Mouse (Mus musculus): ENCODE results near the gene Slc47a2. TPM values are rescaled to one million over a fixed set of nuclear protein-coding genes. Genes with fewer than 3 reads are reported as not detected.

Gene Slc47a2
- polyA plus RNA-seq, 1 experiment: 87.1 TPM

DNA sequence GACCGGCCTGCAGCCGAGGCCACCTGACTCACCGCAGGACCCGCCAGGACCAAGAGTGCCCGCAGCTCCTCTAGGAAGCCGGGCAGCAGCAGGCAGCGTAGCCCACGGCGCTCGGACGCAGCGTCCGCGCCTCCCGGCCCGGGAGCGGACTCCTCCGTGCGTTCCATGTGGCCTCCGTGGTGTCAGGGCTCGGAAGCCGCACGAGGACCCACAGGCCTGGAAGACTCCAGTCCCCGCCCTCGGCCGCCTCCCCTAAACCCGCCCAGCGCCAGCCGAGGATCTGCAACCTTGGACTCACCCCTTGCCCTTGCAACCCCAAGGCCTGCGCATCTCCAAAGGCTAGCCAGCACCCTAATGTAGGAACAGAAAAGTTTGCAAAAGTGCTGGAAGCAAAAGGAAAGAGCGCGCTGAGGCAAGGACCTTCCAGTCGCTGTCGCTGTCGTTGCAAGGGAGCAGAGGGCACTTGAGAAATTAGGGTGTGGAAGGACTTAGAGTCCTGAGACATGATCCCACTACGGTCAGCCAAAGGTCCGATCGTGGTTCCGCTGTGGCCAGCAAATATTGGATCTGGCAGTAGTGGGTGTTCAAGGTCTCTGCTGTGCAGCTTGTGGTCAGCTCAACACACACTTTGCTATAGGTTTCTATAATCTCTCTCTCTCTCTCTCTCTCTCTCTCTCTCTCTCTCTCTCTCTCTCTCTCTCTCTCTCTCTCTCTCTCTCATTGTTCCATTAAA lies 35.4 kb upstream of the Slc47a2 start, which contains the start of gene Slc47a1:
Gene Slc47a1, minus strand, starts transcription at position 465 of the 733 bp plus-strand sequence.
- H3K4me3 ChIP-seq (ENCODE audit: control insufficient read depth, low read depth, low read length): peak within 1 kb of the TSS; percentile 21; the same call in 1 of the 2 replicates
- peaks cover 7% of the 10 kb centered on the region for H3K4me1 ChIP-seq (ENCODE audit: control insufficient read depth, insufficient read depth, low read length)
- no peaks in the 10 kb centered on the region for H3K36me3 ChIP-seq (ENCODE audit: control insufficient read depth, insufficient read depth, low read length)
- no peak within 1 kb of the TSS for H3K27ac ChIP-seq (ENCODE audit: control insufficient read depth, insufficient read depth, low read depth, low read length)
- TF ChIP-seq POLR2A (IDR thresholded peaks at IDR 0.05; ENCODE audit: control insufficient read depth, low read depth, low read length) (no peak), CTCF (IDR thresholded peaks at IDR 0.05; ENCODE audit: control insufficient read depth, insufficient read depth, insufficient replicate concordance, low read depth, low read length) (no peak)
- no peaks in the 10 kb centered on the region for H3K27me3 ChIP-seq (ENCODE audit: control insufficient read depth, insufficient read depth, low read length)

DNA sequence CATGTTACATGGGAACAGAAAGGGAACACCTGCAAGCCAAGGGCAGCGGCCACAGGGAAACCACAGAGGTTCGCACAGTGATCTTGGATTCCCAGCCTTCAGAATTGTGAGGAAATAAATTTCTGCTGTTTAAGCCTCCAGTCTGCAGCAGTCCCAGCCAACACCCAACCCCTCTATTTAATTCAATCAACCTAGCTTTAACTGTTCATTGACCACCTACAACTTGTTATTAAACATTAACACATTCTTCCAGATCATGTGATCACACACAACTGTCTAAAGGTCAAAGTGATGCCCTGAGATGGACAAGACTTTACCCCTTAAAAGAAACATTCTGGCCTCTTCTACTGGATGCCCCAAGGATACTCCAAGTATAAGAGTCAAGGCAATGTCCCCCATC lies 26.0 kb upstream of the Slc47a2 start:
- Histone ChIP-seq H3K36me3 (ENCODE audit: control insufficient read depth, insufficient read depth, low read length) (no peaks in the 10 kb centered on the region), H3K4me3 (ENCODE audit: control insufficient read depth, low read depth, low read length) (no peak overlapping the region), H3K4me1 (ENCODE audit: control insufficient read depth, insufficient read depth, low read length) (no peaks in the 10 kb centered on the region), H3K27ac (ENCODE audit: control insufficient read depth, insufficient read depth, low read depth, low read length) (no peak overlapping the region), H3K27me3 (ENCODE audit: control insufficient read depth, insufficient read depth, low read length) (no peaks in the 10 kb centered on the region)
- TF ChIP-seq CTCF (IDR thresholded peaks at IDR 0.05; ENCODE audit: control insufficient read depth, insufficient read depth, insufficient replicate concordance, low read depth, low read length) (no peak), POLR2A (IDR thresholded peaks at IDR 0.05; ENCODE audit: control insufficient read depth, low read depth, low read length) (no peak)

DNA sequence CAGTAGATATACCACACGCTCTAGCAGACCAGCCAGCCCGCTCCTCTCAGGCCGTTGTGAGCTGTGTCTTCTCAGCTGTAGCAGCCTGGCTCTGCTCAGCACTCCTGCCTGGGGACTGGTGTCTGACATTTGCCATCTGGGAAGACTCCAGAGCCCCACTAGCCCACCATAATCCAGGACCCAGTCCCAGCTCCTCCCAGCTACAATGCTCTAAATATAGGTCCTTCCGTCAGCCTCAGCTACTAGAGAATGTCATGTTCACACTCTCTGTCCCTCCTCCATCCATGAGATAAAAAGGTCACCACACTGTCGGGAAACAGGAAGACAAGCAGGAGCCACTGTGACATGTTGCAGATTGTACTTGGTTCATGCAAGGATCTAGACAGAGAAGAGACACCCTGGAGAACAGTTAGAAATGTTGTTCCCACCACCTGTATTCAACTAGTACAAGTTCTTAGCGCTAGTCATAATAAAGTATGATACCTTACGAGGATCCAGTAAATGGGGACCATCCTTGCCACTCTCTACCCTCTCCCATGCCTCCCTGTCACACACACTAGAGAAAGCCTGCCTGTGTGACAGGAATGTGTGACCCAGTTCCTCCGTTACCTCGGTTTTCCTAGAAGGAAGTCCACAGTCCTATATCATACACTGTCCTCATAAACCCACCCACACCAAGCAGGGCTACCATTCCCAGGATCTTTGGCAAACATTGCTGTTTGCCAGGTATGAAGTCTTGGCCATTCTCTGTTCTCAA lies 24.0 kb upstream of the Slc47a2 start:
- Histone ChIP-seq H3K4me1 (ENCODE audit: control insufficient read depth, insufficient read depth, low read length) (peaks cover 3% of the 10 kb centered on the region), H3K36me3 (ENCODE audit: control insufficient read depth, insufficient read depth, low read length) (no peaks in the 10 kb centered on the region), H3K27me3 (ENCODE audit: control insufficient read depth, insufficient read depth, low read length) (no peaks in the 10 kb centered on the region), H3K27ac (ENCODE audit: control insufficient read depth, insufficient read depth, low read depth, low read length) (no peak overlapping the region), H3K4me3 (ENCODE audit: control insufficient read depth, low read depth, low read length) (no peak overlapping the region)
- TF ChIP-seq CTCF (IDR thresholded peaks at IDR 0.05; ENCODE audit: control insufficient read depth, insufficient read depth, insufficient replicate concordance, low read depth, low read length) (no peak), POLR2A (IDR thresholded peaks at IDR 0.05; ENCODE audit: control insufficient read depth, low read depth, low read length) (no peak)

GRCm38 (mm10) chr11:61365938-61366337 lies 23.3 kb upstream of the Slc47a2 start:
- Histone ChIP-seq H3K4me1 (ENCODE audit: control insufficient read depth, insufficient read depth, low read length) (peaks cover 5% of the 10 kb centered on the region), H3K36me3 (ENCODE audit: control insufficient read depth, insufficient read depth, low read length) (no peaks in the 10 kb centered on the region), H3K27ac (ENCODE audit: control insufficient read depth, insufficient read depth, low read depth, low read length) (no peak overlapping the region), H3K4me3 (ENCODE audit: control insufficient read depth, low read depth, low read length) (no peak overlapping the region), H3K27me3 (ENCODE audit: control insufficient read depth, insufficient read depth, low read length) (no peaks in the 10 kb centered on the region)
- TF ChIP-seq POLR2A (IDR thresholded peaks at IDR 0.05; ENCODE audit: control insufficient read depth, low read depth, low read length) (no peak), CTCF (IDR thresholded peaks at IDR 0.05; ENCODE audit: control insufficient read depth, insufficient read depth, insufficient replicate concordance, low read depth, low read length) (no peak)

GRCm38 (mm10) chr11:61364096-61364495 lies 21.4 kb upstream of the Slc47a2 start:
- Histone ChIP-seq H3K4me3 (ENCODE audit: control insufficient read depth, low read depth, low read length) (no peak overlapping the region), H3K27ac (ENCODE audit: control insufficient read depth, insufficient read depth, low read depth, low read length) (no peak overlapping the region), H3K27me3 (ENCODE audit: control insufficient read depth, insufficient read depth, low read length) (no peaks in the 10 kb centered on the region), H3K36me3 (ENCODE audit: control insufficient read depth, insufficient read depth, low read length) (no peaks in the 10 kb centered on the region), H3K4me1 (ENCODE audit: control insufficient read depth, insufficient read depth, low read length) (peaks cover 5% of the 10 kb centered on the region)
- TF ChIP-seq POLR2A (IDR thresholded peaks at IDR 0.05; ENCODE audit: control insufficient read depth, low read depth, low read length) (no peak), CTCF (IDR thresholded peaks at IDR 0.05; ENCODE audit: control insufficient read depth, insufficient read depth, insufficient replicate concordance, low read depth, low read length) (no peak)

DNA sequence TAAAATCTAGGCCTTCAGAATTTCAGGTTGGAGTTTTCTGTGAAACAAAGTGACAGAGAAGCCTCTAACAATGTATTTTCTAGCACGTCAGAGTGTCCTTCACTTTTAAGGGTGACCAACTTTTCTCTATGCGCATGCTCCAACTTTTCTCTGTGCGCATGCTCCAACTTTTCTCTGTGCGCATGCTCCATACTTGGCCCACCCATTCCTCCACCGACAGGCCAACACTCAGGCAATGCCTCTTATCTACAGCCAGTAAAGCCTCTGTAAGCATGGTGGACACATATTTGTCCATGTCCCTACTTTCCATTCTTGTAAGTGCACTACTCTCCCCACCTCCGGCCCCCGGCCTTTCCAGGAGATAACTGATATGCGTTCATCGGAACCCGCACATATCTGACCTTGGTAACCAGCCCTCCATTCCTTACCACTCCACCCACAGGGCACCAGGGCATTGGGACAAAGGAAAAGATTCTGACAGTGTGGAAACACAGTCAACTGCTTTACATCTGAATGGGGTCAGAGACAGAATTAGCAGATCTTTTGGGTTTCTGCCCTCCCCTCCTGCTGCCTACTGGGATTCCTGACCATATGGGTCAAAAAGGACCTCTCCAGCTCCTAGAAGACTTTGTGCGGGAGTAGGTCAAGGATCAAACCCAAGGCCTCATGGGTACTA lies 19.0 kb upstream of the Slc47a2 start:
- TF ChIP-seq CTCF (IDR thresholded peaks at IDR 0.05; ENCODE audit: control insufficient read depth, insufficient read depth, insufficient replicate concordance, low read depth, low read length) (no peak), POLR2A (IDR thresholded peaks at IDR 0.05; ENCODE audit: control insufficient read depth, low read depth, low read length) (peak; percentile 74; the same call in 1 of the 2 replicates)
- Histone ChIP-seq H3K36me3 (ENCODE audit: control insufficient read depth, insufficient read depth, low read length) (no peaks in the 10 kb centered on the region), H3K27ac (ENCODE audit: control insufficient read depth, insufficient read depth, low read depth, low read length) (peak overlapping the region; percentile 84), H3K27me3 (ENCODE audit: control insufficient read depth, insufficient read depth, low read length) (no peaks in the 10 kb centered on the region), H3K4me3 (ENCODE audit: control insufficient read depth, low read depth, low read length) (peak overlapping the region; percentile 81), H3K4me1 (ENCODE audit: control insufficient read depth, insufficient read depth, low read length) (peaks cover 5% of the 10 kb centered on the region)

- Histone ChIP-seq H3K27me3 (ENCODE audit: control insufficient read depth, insufficient read depth, low read length) (no peaks in the 10 kb centered on the region), H3K36me3 (ENCODE audit: control insufficient read depth, insufficient read depth, low read length) (no peaks in the 10 kb centered on the region), H3K4me3 (ENCODE audit: control insufficient read depth, low read depth, low read length) (no peak overlapping the region), H3K4me1 (ENCODE audit: control insufficient read depth, insufficient read depth, low read length) (peaks cover 1% of the 10 kb centered on the region; the same call in 1 of the 2 replicates), H3K27ac (ENCODE audit: control insufficient read depth, insufficient read depth, low read depth, low read length) (no peak overlapping the region)
- TF ChIP-seq CTCF (IDR thresholded peaks at IDR 0.05; ENCODE audit: control insufficient read depth, insufficient read depth, insufficient replicate concordance, low read depth, low read length) (no peak), POLR2A (IDR thresholded peaks at IDR 0.05; ENCODE audit: control insufficient read depth, low read depth, low read length) (no peak)
These were observed 13.9 kb upstream of the Slc47a2 start for GRCm38 (mm10) chr11:61356600-61356999.
